Mouse (Mus musculus): ENCODE data around the gene Cfap65.

DNA sequence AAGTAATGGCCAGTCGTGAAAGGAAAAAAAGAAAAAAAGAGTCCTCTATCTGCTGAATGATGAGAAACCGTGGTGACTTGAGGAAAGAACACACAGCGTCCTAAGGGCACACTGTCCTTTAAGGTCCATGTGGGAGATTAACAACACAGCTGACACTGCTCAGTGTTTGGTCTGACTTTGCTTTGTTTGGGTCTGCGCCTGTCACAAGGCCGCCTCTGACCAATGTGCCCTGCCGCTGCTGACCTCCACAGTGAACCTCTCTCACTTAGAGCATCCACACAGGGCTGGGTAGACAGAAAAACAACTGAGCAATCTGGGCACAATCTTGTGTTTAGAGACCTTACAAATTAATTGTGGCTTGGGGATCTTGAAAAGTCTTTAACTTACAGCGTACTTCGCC, 41.6 kb upstream of the Cfap65 start:
- no peak for TF ChIP-seq EP300 (IDR thresholded peaks at IDR 0.05; ENCODE audit: low read depth)
- no peak for TF ChIP-seq CTCF (IDR thresholded peaks at IDR 0.05; ENCODE audit: low read depth)

All from heart, postnatal 0 days (tissue).